Comparison of ENCODE assay signal across 9 mouse cellular contexts in genomic region chr17:31034165-31034564, GRCm38 (mm10). TPM values are rescaled to one million over a fixed set of nuclear protein-coding genes. Genes with fewer than 3 reads are reported as not detected.
A peak's percentile ranks its signal among the peaks of the same experiment; 100 is the strongest.
DNase-seq lines count a peak whose midpoint lies in the region; ATAC-seq and TF ChIP-seq lines count a peak whose summit lies in the region.
"Had no signal": no experiment of that assay in that cellular context is flagged by ENCODE, and none has a peak within 500 bp of the region (broad histone marks: within the 10 kb centered on the region; RNA-seq: fewer than 3 reads in every experiment).

No protein-coding gene starts in this region.

- no peak overlapping the region for H3K9ac ChIP-seq in heart, postnatal 0 days (replicated peaks; ENCODE audit: low read depth, low read length)
- H3K9ac ChIP-seq in intestine, postnatal 0 days (ENCODE audit: low read depth, low read length) = no peak overlapping the region

- H3K36me3 ChIP-seq in erythroblast, embryonic 14.5 days (ENCODE audit: control insufficient read depth) = peaks cover 6% of the 10 kb centered on the region
- no peaks in the 10 kb centered on the region for H3K36me3 ChIP-seq in heart, postnatal 0 days (replicated peaks; ENCODE audit: control insufficient read depth, insufficient read depth, low read length)
- no peaks in the 10 kb centered on the region for H3K36me3 ChIP-seq in intestine, postnatal 0 days (ENCODE audit: control insufficient read depth, insufficient read depth)

- WGBS in heart, postnatal 0 days = 18% methylated on average over 5 of the region's 5 CpGs
- 65% methylated on average over 5 of the region's 5 CpGs for WGBS in intestine, postnatal 0 days

- H3K4me2 ChIP-seq in heart, postnatal 0 days (ENCODE audit: low read depth, low read length) = peak overlapping the region; percentile 27; the same call in 1 of the 2 replicates
- no peak overlapping the region for H3K4me2 ChIP-seq in intestine, postnatal 0 days (replicated peaks; ENCODE audit: low read depth)

- no peak; the same call in 1 of the 2 replicates for ATAC-seq in erythroblast, adult 5-6 weeks (replicated peaks; ENCODE audit: low FRiP score, poor library complexity, severe bottlenecking)
- ATAC-seq in heart, postnatal 0 days (ENCODE audit: insufficient read depth, low read depth) = peak; percentile 82
- ATAC-seq in megakaryocyte-erythroid progenitor cell, adult 5-6 weeks (replicated peaks; ENCODE audit: low FRiP score, low TSS enrichment, poor library complexity, severe bottlenecking) = peak; percentile 91
- no peak for ATAC-seq in intestine, postnatal 0 days

- peaks cover 56% of the 10 kb centered on the region for H3K4me1 ChIP-seq in erythroblast, embryonic 14.5 days (ENCODE audit: control insufficient read depth)
- H3K4me1 ChIP-seq in heart, postnatal 0 days (ENCODE audit: control insufficient read depth, insufficient read depth) = peaks cover 19% of the 10 kb centered on the region
- H3K4me1 ChIP-seq in intestine, postnatal 0 days (replicated peaks; ENCODE audit: control insufficient read depth, insufficient read depth, low read length) = no peaks in the 10 kb centered on the region

- H3K4me3 ChIP-seq in erythroblast, embryonic 14.5 days (replicated peaks) = peak overlapping the region; percentile 7
- no peak overlapping the region for H3K4me3 ChIP-seq in heart, postnatal 0 days (ENCODE audit: low read depth, low read length)
- H3K4me3 ChIP-seq in intestine, postnatal 0 days (ENCODE audit: low read depth, low read length) = no peak overlapping the region

- TF ChIP-seq EP300 in heart, postnatal 0 days (IDR thresholded peaks at IDR 0.05; ENCODE audit: low read depth) = no peak

- DNase-seq in adipocyte (ENCODE audit: low spot score) = peak; percentile 29
- DNase-seq in heart, postnatal 0 days (ENCODE audit: low spot score) = peak; percentile 47
- DNase-seq in adrenal gland, adult 18-20 months (ENCODE audit: low spot score in 2 of 2) = no peak
- no peak for DNase-seq in adrenal gland, adult 2 months
- DNase-seq: B cell, adult 2 months had no signal

- TF ChIP-seq CTCF in heart, postnatal 0 days (IDR thresholded peaks at IDR 0.05; ENCODE audit: low read depth) = no peak
- TF ChIP-seq CTCF in intestine, postnatal 0 days (IDR thresholded peaks at IDR 0.05; ENCODE audit: low read depth) = no peak

- peak overlapping the region; percentile 67 for H3K27ac ChIP-seq in heart, postnatal 0 days (ENCODE audit: low read depth)
- no peak overlapping the region for H3K27ac ChIP-seq in intestine, postnatal 0 days (ENCODE audit: low read depth, low read length)

- H3K27me3 ChIP-seq in erythroblast, embryonic 14.5 days (ENCODE audit: control insufficient read depth) = no peaks in the 10 kb centered on the region
- no peaks in the 10 kb centered on the region for H3K27me3 ChIP-seq in heart, postnatal 0 days (ENCODE audit: control insufficient read depth, insufficient read depth, low read length)
- no peaks in the 10 kb centered on the region for H3K27me3 ChIP-seq in intestine, postnatal 0 days (replicated peaks; ENCODE audit: control insufficient read depth, insufficient read depth, low read length)

- H3K9me3 ChIP-seq in erythroblast, embryonic 14.5 days (ENCODE audit: control insufficient read depth, low read length) = peaks cover 9% of the 10 kb centered on the region
- H3K9me3 ChIP-seq in heart, postnatal 0 days (replicated peaks; ENCODE audit: control insufficient read depth, low read length) = peaks cover 7% of the 10 kb centered on the region; the same call in 1 of the 2 replicates
- H3K9me3 ChIP-seq in intestine, postnatal 0 days (ENCODE audit: control insufficient read depth) = no peaks in the 10 kb centered on the region

RNA-seq across cellular contexts. Expression of gene Abcg1, which starts 23.3 kb away (rescaled TPM):
- 0.05 and 0.09 TPM in 2 replicates for polyA plus RNA-seq in erythroblast, embryonic 14.5 days (2012)
- 2.9 and 3.1 TPM in 2 replicates for total RNA-seq in erythroblast, adult 5-6 weeks (2015; ENCODE audit: low replicate concordance)
- total RNA-seq in erythroblast, adult 5-6 weeks (2017; ENCODE audit: low replicate concordance) = 3.3 and 5.5 TPM in 2 replicates
- 11.3 and 13.5 TPM in 2 replicates for total RNA-seq in heart, postnatal 0 days (2014; rRNA removed; ENCODE audit: low replicate concordance)
- polyA plus RNA-seq in heart, postnatal 0 days (2015; fragmentation: Nextera tagmentation; extraction: Ambion mirVana) = 9.6 and 10.1 TPM in 2 replicates
- 5.4 and 8.5 TPM in 2 replicates for total RNA-seq in megakaryocyte-erythroid progenitor cell, adult 5-6 weeks (2014; fragmentation: Nextera tagmentation)
- total RNA-seq in megakaryocyte-erythroid progenitor cell, adult 5-6 weeks (2017) = 5.1 and 9.6 TPM in 2 replicates
- 10 to 100 TPM in 1 of 2 experiments, 1 to 10 TPM in 1; 10.0 to 16.6 TPM for total RNA-seq in adrenal gland, adult 18-20 months (2021)
- 10 to 100 TPM in 1 of 2 experiments, 1 to 10 TPM in 1; 5.2 to 18.6 TPM for total RNA-seq in adrenal gland, adult 2 months (2021)
- 7.9 and 8.2 TPM in 2 replicates for polyA plus RNA-seq in adrenal gland, adult 2 months (2012; rRNA removed)
- 3.3 and 3.4 TPM in 2 replicates for polyA plus RNA-seq in intestine, postnatal 0 days (2015; fragmentation: Nextera tagmentation; extraction: Ambion mirVana)

Comparison
In these comparisons a context has a peak if more than half of its experiments do, and no peak if none do; other contexts are left out.
1. ATAC-seq: peak in heart, postnatal 0 days (single experiment) and megakaryocyte-erythroid progenitor cell, adult 5-6 weeks (single experiment); none in erythroblast, adult 5-6 weeks (single experiment) and intestine, postnatal 0 days (single experiment).
2. DNase-seq: peak in adipocyte (single experiment) and heart, postnatal 0 days (single experiment); none in adrenal gland, adult 18-20 months (0 of 2) and adrenal gland, adult 2 months (single experiment).